Mouse (Mus musculus) bone marrow, adult 2 months (tissue): ENCODE results near the gene Six2.

Source experiments
- CTCF ChIP-seq: fragments of 200-500 bp; IDR thresholded peaks from 2 replicates; pipeline ENCODE4 v1.5.1; 2011; ENCODE audit warnings: low read length, control low read depth; ENCODE audit not compliant: control insufficient read depth, insufficient read depth
- POLR2A ChIP-seq: fragments of 200-500 bp; IDR thresholded peaks from 2 replicates; pipeline ENCODE4 v1.6.1; 2011; ENCODE audit warnings: low read depth, mild to moderate bottlenecking, control low read depth, low read length, borderline replicate concordance; ENCODE audit not compliant: control insufficient read depth

GRCm38 (mm10) chr17:85723166-85723565 lies 35.1 kb upstream of the Six2 start:
- no peak for TF ChIP-seq CTCF
- no peak for TF ChIP-seq POLR2A
